Mouse (Mus musculus) hindbrain, embryonic 10.5 days (tissue): ENCODE measurements around the gene Pdgfc. TPM values are rescaled to one million over a fixed set of nuclear protein-coding genes. Genes with fewer than 3 reads are reported as not detected.

Experiments used
- DNase-seq: peaks from one replicate; pipeline ENCODE4 v3.0.0-alpha.2; 2017; ENCODE audit warnings: low spot score
- H3K27ac ChIP-seq: fragments of 300-500 bp; sonication (generic); 2 replicates; pipeline ENCODE4 v1.5.1; 2016; ENCODE audit warnings: mild to moderate bottlenecking, moderate library complexity
- H3K27me3 ChIP-seq: fragments of 300-500 bp; sonication (generic); 2 replicates; pipeline ENCODE4 v1.6.1; 2016; ENCODE audit warnings: mild to moderate bottlenecking; ENCODE audit not compliant: poor library complexity, insufficient read depth, severe bottlenecking
- H3K36me3 ChIP-seq: fragments of 300-500 bp; sonication (generic); 2 replicates; pipeline ENCODE4 v1.6.1; 2016; ENCODE audit warnings: mild to moderate bottlenecking, moderate library complexity
- H3K4me1 ChIP-seq: fragments of 300-500 bp; sonication (generic); replicated peaks from 2 replicates; pipeline ENCODE4 v1.6.1; 2016; ENCODE audit warnings: mild to moderate bottlenecking
- H3K4me3 ChIP-seq: fragments of 300-500 bp; sonication (generic); 2 replicates; pipeline ENCODE4 v1.5.1; 2016; ENCODE audit warnings: mild to moderate bottlenecking, moderate library complexity
- H3K9me3 ChIP-seq: fragments of 300-500 bp; sonication (generic); 2 replicates; pipeline ENCODE4 v1.6.1; 2016; ENCODE audit warnings: mild to moderate bottlenecking, moderate library complexity
- WGBS: fragments of 180-500 bp; shearing (Covaris S2); methylation state at CpG from one replicate; pipeline ENCODE4 v1.1.7; 2016; 5-methylcytosine and 5-hydroxymethylcytosine counted together
- polyA plus RNA-seq: library from polyadenylated mRNA; unstranded; fragments of >200 nt; fragmentation: Nextera tagmentation; extraction: Ambion mirVana; gene quantifications from 2 replicates; pipeline ENCODE4 v1.2.1, GENCODE M21; 2016

Pdgfc gene
- polyA plus RNA-seq, 1 experiment from 2014 or later, result 12.8 TPM

- 74% methylated on average over 2 of the region's 2 CpGs for WGBS
Observed at GRCm38 (mm10) chr3:81030311-81030710, 5.9 kb upstream of the Pdgfc start.

DNA sequence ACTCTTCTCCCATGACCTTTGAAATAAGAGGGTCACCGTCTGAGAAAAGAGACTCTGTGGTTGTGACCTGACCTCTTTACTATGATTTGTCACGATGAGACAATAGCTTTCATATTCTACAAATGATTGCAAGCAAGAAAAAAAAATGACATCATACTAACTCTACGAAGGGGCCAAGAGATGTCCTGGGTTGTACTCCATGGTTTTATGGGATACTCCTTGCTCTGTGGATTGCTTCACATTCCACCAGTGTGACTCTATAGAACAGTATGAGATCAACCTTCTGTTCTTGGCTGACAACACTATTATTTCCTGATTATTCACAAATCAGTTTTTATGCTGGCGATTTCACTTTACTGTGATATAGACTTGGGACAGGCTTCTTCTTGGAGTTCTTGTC, 4.2 kb upstream of the Pdgfc start:
- H3K36me3 ChIP-seq, result no peaks in the 10 kb centered on the region
- DNase-seq, result no peak
- peaks cover 18% of the 10 kb centered on the region for H3K4me1 ChIP-seq
- no peaks in the 10 kb centered on the region for H3K9me3 ChIP-seq
- WGBS, result 43% methylated on average over 4 of the region's 4 CpGs
- H3K4me3 ChIP-seq, result no peak overlapping the region
- peaks cover 4% of the 10 kb centered on the region; the same call in 1 of the 2 replicates for H3K27me3 ChIP-seq
- no peak overlapping the region for H3K27ac ChIP-seq

More at GRCm38 (mm10) chr3:81030311-81030710, 5.9 kb upstream of the Pdgfc start:
- H3K27me3 ChIP-seq, result peaks cover 4% of the 10 kb centered on the region; the same call in 1 of the 2 replicates
- no peak overlapping the region for H3K4me3 ChIP-seq
- H3K27ac ChIP-seq, result no peak overlapping the region
- H3K9me3 ChIP-seq, result no peaks in the 10 kb centered on the region
- no peaks in the 10 kb centered on the region for H3K36me3 ChIP-seq
- DNase-seq, result no peak
- peaks cover 11% of the 10 kb centered on the region; the same call in 1 of the 2 replicates for H3K4me1 ChIP-seq

- 64% methylated on average over 6 of the region's 6 CpGs for WGBS
- DNase-seq, result no peak
- Histone ChIP-seq H3K36me3 (no peaks in the 10 kb centered on the region), H3K4me1 (peaks cover 28% of the 10 kb centered on the region), H3K27ac (no peak overlapping the region), H3K9me3 (no peaks in the 10 kb centered on the region), H3K4me3 (no peak overlapping the region), H3K27me3 (peaks cover 9% of the 10 kb centered on the region; the same call in 1 of the 2 replicates)
Observed at GRCm38 (mm10) chr3:81034336-81035102, 1.7 kb upstream of the Pdgfc start.

GRCm38 (mm10) chr3:81036554-81037311, 517 bp downstream of the Pdgfc start:
- Histone ChIP-seq H3K27me3 (peaks cover 9% of the 10 kb centered on the region; the same call in 1 of the 2 replicates), H3K27ac (peak overlapping the region; percentile 95), H3K4me3 (peak overlapping the region; percentile 80), H3K36me3 (no peaks in the 10 kb centered on the region), H3K4me1 (peaks cover 27% of the 10 kb centered on the region), H3K9me3 (no peaks in the 10 kb centered on the region)
- under 1% methylated on average over 68 of the region's 68 CpGs for WGBS
- peak; percentile 83 for DNase-seq

- peaks cover 9% of the 10 kb centered on the region; the same call in 1 of the 2 replicates for H3K27me3 ChIP-seq
- peak overlapping the region; percentile 95 for H3K27ac ChIP-seq
Observed at GRCm38 (mm10) chr3:81037312-81037859, 1.2 kb downstream of the Pdgfc start.

DNA sequence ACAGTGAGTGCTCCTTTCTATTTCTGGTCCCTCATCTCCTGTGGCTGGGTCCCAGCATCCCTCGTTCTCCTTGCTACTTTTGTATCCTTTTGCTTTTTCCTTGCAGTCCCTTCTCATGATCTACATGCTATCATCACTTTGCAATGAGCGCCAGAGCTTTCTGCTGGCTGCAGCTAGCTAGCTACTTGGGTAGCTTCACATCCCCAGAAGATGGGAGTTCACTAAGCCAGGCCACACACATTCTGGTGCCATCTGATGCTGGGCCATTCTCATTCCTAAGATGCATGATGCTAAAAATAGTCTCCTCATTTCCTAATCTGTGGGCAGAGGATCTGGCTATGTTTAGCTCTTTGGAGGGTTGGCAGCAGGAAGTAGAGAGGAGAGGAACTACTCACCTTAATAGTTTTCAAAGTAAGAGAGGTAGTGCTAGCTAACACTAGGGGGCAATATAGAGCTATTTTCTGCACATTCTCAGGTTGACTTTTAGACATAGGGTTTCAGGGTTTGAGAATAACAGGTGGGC, 3.0 kb downstream of the Pdgfc start:
- H3K27ac ChIP-seq, result peak overlapping the region; percentile 8; the same call in 1 of the 2 replicates
- peaks cover 9% of the 10 kb centered on the region; the same call in 1 of the 2 replicates for H3K27me3 ChIP-seq
- H3K4me3 ChIP-seq, result peak overlapping the region; percentile 29; the same call in 1 of the 2 replicates
- peaks cover 20% of the 10 kb centered on the region for H3K4me1 ChIP-seq
- WGBS, result 68% methylated on average over 2 of the region's 2 CpGs
- DNase-seq, result no peak
- no peaks in the 10 kb centered on the region for H3K36me3 ChIP-seq
- no peaks in the 10 kb centered on the region for H3K9me3 ChIP-seq

More at GRCm38 (mm10) chr3:81037312-81037859, 1.2 kb downstream of the Pdgfc start:
- peak; percentile 66 for DNase-seq
- peak overlapping the region; percentile 80 for H3K4me3 ChIP-seq
- no peaks in the 10 kb centered on the region for H3K36me3 ChIP-seq
- no peaks in the 10 kb centered on the region for H3K9me3 ChIP-seq
- WGBS, result under 1% methylated on average over 34 of the region's 34 CpGs
- H3K4me1 ChIP-seq, result peaks cover 22% of the 10 kb centered on the region

- Histone ChIP-seq H3K27me3 (no peaks in the 10 kb centered on the region), H3K9me3 (no peaks in the 10 kb centered on the region), H3K4me3 (no peak overlapping the region), H3K27ac (0 out of 2 replicates have a peak overlapping the region, but pooled peaks have one; percentile 13), H3K4me1 (peaks cover 21% of the 10 kb centered on the region), H3K36me3 (no peaks in the 10 kb centered on the region)
- 58% methylated on average over 2 of the region's 2 CpGs for WGBS
- DNase-seq, result no peak
Observed at GRCm38 (mm10) chr3:81044653-81045343, 8.6 kb downstream of the Pdgfc start.

DNA sequence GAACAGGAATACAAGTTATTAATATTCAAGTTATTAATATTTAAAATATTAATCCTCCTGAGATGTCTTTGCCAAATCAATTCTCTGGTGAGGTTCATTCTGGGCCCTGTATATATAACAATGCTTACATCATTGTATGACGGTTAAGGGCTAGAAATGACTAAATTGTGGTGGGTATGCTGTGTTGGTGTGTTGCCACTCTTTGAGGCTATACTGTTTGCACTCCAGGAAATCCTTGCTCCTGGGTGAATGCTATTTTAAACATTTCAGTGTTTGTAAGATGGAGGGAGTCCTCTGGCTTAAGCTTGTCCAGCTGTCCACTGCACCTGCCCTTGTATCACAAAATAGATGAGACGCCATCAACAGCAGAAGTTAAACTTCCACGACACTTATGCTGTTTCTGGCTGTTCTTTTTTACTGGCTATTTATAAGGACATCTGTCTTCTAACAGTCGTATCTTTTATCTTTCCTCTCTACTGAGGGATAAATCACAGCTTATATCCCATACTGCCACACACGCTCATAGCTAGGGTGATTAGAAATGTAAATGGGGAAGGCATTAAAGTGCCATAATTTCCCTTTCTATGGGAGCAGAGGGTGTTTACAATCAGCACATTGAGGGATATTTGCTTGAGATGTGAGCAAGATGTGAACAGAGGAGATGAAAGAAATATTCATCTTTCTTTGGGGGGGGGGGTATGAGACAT, 9.3 kb downstream of the Pdgfc start:
- Histone ChIP-seq H3K4me1 (peaks cover 21% of the 10 kb centered on the region), H3K27me3 (no peaks in the 10 kb centered on the region), H3K4me3 (no peak overlapping the region), H3K27ac (no peak overlapping the region), H3K36me3 (no peaks in the 10 kb centered on the region), H3K9me3 (no peaks in the 10 kb centered on the region)
- WGBS, result 75% methylated on average over 5 of the region's 5 CpGs
- DNase-seq, result no peak

GRCm38 (mm10) chr3:81046652-81047607, 10.7 kb downstream of the Pdgfc start:
- H3K27me3 ChIP-seq, result no peaks in the 10 kb centered on the region
- WGBS, result 90% methylated on average over 10 of the region's 10 CpGs

GRCm38 (mm10) chr3:81051522-81051921, 15.3 kb downstream of the Pdgfc start:
- no peak for DNase-seq
- Histone ChIP-seq H3K9me3 (no peaks in the 10 kb centered on the region), H3K4me1 (peaks cover 12% of the 10 kb centered on the region; the same call in 1 of the 2 replicates), H3K27me3 (no peaks in the 10 kb centered on the region), H3K4me3 (no peak overlapping the region), H3K36me3 (no peaks in the 10 kb centered on the region), H3K27ac (no peak overlapping the region)

More at GRCm38 (mm10) chr3:81046652-81047607, 10.7 kb downstream of the Pdgfc start:
- no peak for DNase-seq
- no peaks in the 10 kb centered on the region for H3K36me3 ChIP-seq
- H3K27ac ChIP-seq, result no peak overlapping the region
- H3K4me1 ChIP-seq, result peaks cover 21% of the 10 kb centered on the region
- no peaks in the 10 kb centered on the region for H3K9me3 ChIP-seq
- no peak overlapping the region for H3K4me3 ChIP-seq

- no peak for DNase-seq
- 88% methylated on average over 6 of the region's 6 CpGs for WGBS
Observed at GRCm38 (mm10) chr3:81052422-81052821, 16.2 kb downstream of the Pdgfc start.

More at GRCm38 (mm10) chr3:81052422-81052821, 16.2 kb downstream of the Pdgfc start:
- Histone ChIP-seq H3K4me3 (no peak overlapping the region), H3K27ac (no peak overlapping the region), H3K27me3 (no peaks in the 10 kb centered on the region), H3K36me3 (no peaks in the 10 kb centered on the region), H3K9me3 (no peaks in the 10 kb centered on the region), H3K4me1 (peaks cover 12% of the 10 kb centered on the region; the same call in 1 of the 2 replicates)
